Mouse (Mus musculus) forebrain, embryonic 14.5 days (tissue): ENCODE measurements around the gene Patl1. TPM values are rescaled to one million over a fixed set of nuclear protein-coding genes. Genes with fewer than 3 reads are reported as not detected.

Experiments
- ATAC-seq: fragments of 200-750 bp; cut with Nextera tagmentation; 2 replicates; pipeline ENCODE4 v1.8.0; 2017; ENCODE audit warnings: mild to moderate bottlenecking, moderate library complexity
- DNase-seq: peaks from one replicate; pipeline ENCODE4 v3.0.0-alpha.2; 2015; ENCODE audit warnings: low spot score
- H3K27ac ChIP-seq: fragments of 300-500 bp; sonication (generic); 2 replicates; pipeline ENCODE4 v1.5.1; 2014; ENCODE audit warnings: low read depth, mild to moderate bottlenecking, control low read depth, low read length, moderate library complexity
- H3K27me3 ChIP-seq: fragments of 300-500 bp; sonication (generic); replicated peaks from 2 replicates; pipeline ENCODE4 v1.6.1; 2014; ENCODE audit warnings: low read length, control low read depth, mixed read lengths; ENCODE audit not compliant: control insufficient read depth, insufficient read depth
- H3K36me3 ChIP-seq: fragments of 300-500 bp; sonication (generic); 2 replicates; pipeline ENCODE4 v1.6.1; 2014; ENCODE audit warnings: low read length, control low read depth; ENCODE audit not compliant: control insufficient read depth, insufficient read depth
- H3K4me1 ChIP-seq: fragments of 300-500 bp; sonication (generic); 2 replicates; pipeline ENCODE4 v1.6.1; 2014; ENCODE audit warnings: antibody characterized with exemption, low read length, control low read depth; ENCODE audit not compliant: control insufficient read depth, insufficient read depth
- H3K4me2 ChIP-seq: fragments of 300-500 bp; sonication (generic); 2 replicates; pipeline ENCODE4 v1.6.1; 2014; ENCODE audit warnings: mild to moderate bottlenecking, control low read depth, low read length
- H3K4me3 ChIP-seq: fragments of 300-500 bp; sonication (generic); 2 replicates; pipeline ENCODE4 v1.5.1; 2014; ENCODE audit warnings: low read depth, low read length, control low read depth
- H3K9ac ChIP-seq: fragments of 300-500 bp; sonication (generic); 2 replicates; pipeline ENCODE4 v1.6.1; 2014; ENCODE audit warnings: mild to moderate bottlenecking, low read length, control low read depth, moderate library complexity
- H3K9me3 ChIP-seq: fragments of 300-500 bp; sonication (generic); replicated peaks from 2 replicates; pipeline ENCODE4 v1.6.1; 2016; ENCODE audit warnings: low read length, control low read depth, mixed read lengths; ENCODE audit not compliant: control insufficient read depth
- WGBS: fragments of 180-500 bp; shearing (Covaris S2); extraction: QIAGEN DNeasy Blood & Tissue Kit; methylation state at CpG from one replicate; pipeline ENCODE4 v1.1.7; 2014; 5-methylcytosine and 5-hydroxymethylcytosine counted together
- polyA plus RNA-seq: library from polyadenylated mRNA; unstranded; fragments of >200 nt; fragmentation: Nextera tagmentation; extraction: Ambion mirVana; gene quantifications from 2 replicates; pipeline ENCODE4 v1.2.1, GENCODE M21; 2014

Patl1 gene
- polyA plus RNA-seq, 1 experiment from 2014 or later = 16.1 TPM

GRCm38 (mm10) chr19:11957396-11957795, 45.2 kb downstream of the Patl1 start:
- H3K4me3 ChIP-seq = no peak overlapping the region
- no peaks in the 10 kb centered on the region for H3K4me1 ChIP-seq
- no peak overlapping the region for H3K9ac ChIP-seq
- H3K4me2 ChIP-seq = no peak overlapping the region
- H3K27ac ChIP-seq = no peak overlapping the region
- WGBS = 87% methylated on average over 5 of the region's 5 CpGs
- ATAC-seq = no peak
- H3K9me3 ChIP-seq = no peaks in the 10 kb centered on the region
- no peaks in the 10 kb centered on the region for H3K36me3 ChIP-seq
- no peaks in the 10 kb centered on the region for H3K27me3 ChIP-seq
- no peak for DNase-seq

GRCm38 (mm10) chr19:11957846-11958245, 45.6 kb downstream of the Patl1 start:
- no peaks in the 10 kb centered on the region for H3K27me3 ChIP-seq
- DNase-seq = no peak
- no peak overlapping the region for H3K4me3 ChIP-seq
- H3K36me3 ChIP-seq = no peaks in the 10 kb centered on the region
- no peaks in the 10 kb centered on the region for H3K9me3 ChIP-seq
- no peak for ATAC-seq
- H3K4me1 ChIP-seq = no peaks in the 10 kb centered on the region
- 89% methylated on average over 8 of the region's 8 CpGs for WGBS
- H3K4me2 ChIP-seq = no peak overlapping the region
- H3K27ac ChIP-seq = no peak overlapping the region
- no peak overlapping the region for H3K9ac ChIP-seq

GRCm38 (mm10) chr19:11964266-11964665, 52.1 kb downstream of the Patl1 start:
- peak overlapping the region; percentile 38; the same call in 1 of the 2 replicates for H3K4me3 ChIP-seq
- DNase-seq (peak; percentile 4), ATAC-seq (no peak)
- no peaks in the 10 kb centered on the region for H3K27me3 ChIP-seq
- H3K36me3 ChIP-seq = peaks cover 9% of the 10 kb centered on the region; the same call in 1 of the 2 replicates
- H3K9me3 ChIP-seq = no peaks in the 10 kb centered on the region
- H3K27ac ChIP-seq = no peak overlapping the region
- WGBS = 95% methylated on average over 1 of the region's 1 CpGs
- peak overlapping the region; percentile 50 for H3K4me2 ChIP-seq
- H3K9ac ChIP-seq = no peak overlapping the region
- peaks cover 7% of the 10 kb centered on the region; the same call in 1 of the 2 replicates for H3K4me1 ChIP-seq

- Histone ChIP-seq H3K4me1 (peaks cover 7% of the 10 kb centered on the region; the same call in 1 of the 2 replicates), H3K4me2 (peak within 1 kb of the TSS; percentile 74), H3K27me3 (no peaks in the 10 kb centered on the region), H3K9ac (peak within 1 kb of the TSS; percentile 81), H3K4me3 (peak within 1 kb of the TSS; percentile 55), H3K36me3 (peaks cover 9% of the 10 kb centered on the region), H3K9me3 (no peaks in the 10 kb centered on the region), H3K27ac (peak within 1 kb of the TSS; percentile 81)
- WGBS = under 1% methylated on average over 42 of the region's 59 CpGs
- ATAC-seq (peak; percentile 98), DNase-seq (peak; percentile 100)
These were observed 53.1 kb downstream of the Patl1 start, which contains the start of gene Osbp for GRCm38 (mm10) chr19:11965023-11965942. Gene Osbp, plus strand, starts transcription at chr19:11965941.

GRCm38 (mm10) chr19:11966201-11966636, 54.0 kb downstream of the Patl1 start:
- 1% methylated on average over 18 of the region's 18 CpGs for WGBS
- peak overlapping the region; percentile 74 for H3K4me2 ChIP-seq
- DNase-seq = peak; percentile 37
- H3K9ac ChIP-seq = peak overlapping the region; percentile 81
- H3K36me3 ChIP-seq = peaks cover 18% of the 10 kb centered on the region
- peak overlapping the region; percentile 81 for H3K27ac ChIP-seq
- peaks cover 7% of the 10 kb centered on the region; the same call in 1 of the 2 replicates for H3K4me1 ChIP-seq
- H3K27me3 ChIP-seq = no peaks in the 10 kb centered on the region
- H3K9me3 ChIP-seq = no peaks in the 10 kb centered on the region
- H3K4me3 ChIP-seq = peak overlapping the region; percentile 55
- no peak for ATAC-seq

GRCm38 (mm10) chr19:11969155-11970050, 57.2 kb downstream of the Patl1 start:
- no peak for DNase-seq
- Histone ChIP-seq H3K4me2 (no peak overlapping the region), H3K36me3 (peaks cover 50% of the 10 kb centered on the region), H3K27me3 (no peaks in the 10 kb centered on the region), H3K9me3 (no peaks in the 10 kb centered on the region), H3K27ac (no peak overlapping the region), H3K4me1 (peaks cover 7% of the 10 kb centered on the region; the same call in 1 of the 2 replicates), H3K9ac (no peak overlapping the region), H3K4me3 (no peak overlapping the region)
- 87% methylated on average over 9 of the region's 9 CpGs for WGBS
- no peak for ATAC-seq

- Histone ChIP-seq H3K4me1 (no peaks in the 10 kb centered on the region), H3K4me3 (no peak overlapping the region), H3K27me3 (no peaks in the 10 kb centered on the region), H3K9ac (no peak overlapping the region), H3K9me3 (no peaks in the 10 kb centered on the region), H3K36me3 (peaks cover 83% of the 10 kb centered on the region), H3K4me2 (no peak overlapping the region), H3K27ac (no peak overlapping the region)
- WGBS = 92% methylated on average over 13 of the region's 13 CpGs
- ATAC-seq (no peak), DNase-seq (no peak)
These were observed 61.5 kb downstream of the Patl1 start for GRCm38 (mm10) chr19:11973511-11974222.

- Histone ChIP-seq H3K36me3 (peaks cover 83% of the 10 kb centered on the region), H3K27ac (no peak overlapping the region), H3K4me1 (no peaks in the 10 kb centered on the region), H3K4me3 (no peak overlapping the region), H3K27me3 (no peaks in the 10 kb centered on the region), H3K9me3 (no peaks in the 10 kb centered on the region), H3K9ac (no peak overlapping the region), H3K4me2 (no peak overlapping the region)
- WGBS = 96% methylated on average over 2 of the region's 2 CpGs
- ATAC-seq (no peak), DNase-seq (no peak)
These were observed 62.0 kb downstream of the Patl1 start for GRCm38 (mm10) chr19:11974223-11974540.
